Comparison of ENCODE assay signal across 22 mouse cellular contexts in genomic region chr6:81944432-81944831, GRCm38 (mm10).
"Had no signal": no experiment of that assay in that cellular context is flagged by ENCODE, and none has a peak within 500 bp of the region (broad histone marks: within the 10 kb centered on the region; RNA-seq: fewer than 3 reads in every experiment).

No protein-coding gene starts in this region.

- H3K27me3 ChIP-seq: heart, embryonic 12.5 days; hindbrain, embryonic 13.5 days; hindbrain, embryonic 15.5 days; limb, embryonic 13.5 days; limb, embryonic 15.5 days had no signal

- ATAC-seq: forebrain, postnatal 0 days; hindbrain, postnatal 0 days had no signal

- H3K27ac ChIP-seq: heart, embryonic 10.5 days; hindbrain, embryonic 13.5 days; hindbrain, embryonic 15.5 days; hindbrain, postnatal 0 days; kidney, postnatal 0 days; limb, embryonic 13.5 days; limb, embryonic 15.5 days; liver, embryonic 14.5 days had no signal

- H3K4me1 ChIP-seq: heart, embryonic 10.5 days; heart, embryonic 12.5 days; hindbrain, embryonic 13.5 days; hindbrain, embryonic 15.5 days; limb, embryonic 13.5 days; limb, embryonic 15.5 days had no signal

- H3K9ac ChIP-seq: forebrain, postnatal 0 days; heart, embryonic 12.5 days; hindbrain, embryonic 13.5 days; hindbrain, embryonic 15.5 days; limb, embryonic 13.5 days; limb, embryonic 15.5 days; liver, embryonic 14.5 days had no signal

- H3K4me2 ChIP-seq: heart, embryonic 12.5 days; hindbrain, embryonic 13.5 days; hindbrain, embryonic 15.5 days; limb, embryonic 13.5 days; limb, embryonic 15.5 days; liver, embryonic 11.5 days had no signal

- DNase-seq: forebrain, postnatal 0 days; gastrocnemius, postnatal 14 days; gastrocnemius, postnatal 36 days; heart, adult 18-20 months; heart, postnatal 10 days; heart, postnatal 36 days; kidney, adult 18-20 months; kidney, postnatal 25 days; layer of hippocampus, adult 9-11 months; layer of hippocampus, postnatal 36 days; left cerebral cortex, postnatal 4 days; lung, adult 18-20 months had no signal

- H3K9me3 ChIP-seq: heart, embryonic 10.5 days; heart, embryonic 12.5 days; hindbrain, embryonic 13.5 days; hindbrain, embryonic 15.5 days; limb, embryonic 13.5 days; limb, embryonic 15.5 days had no signal

- H3K4me3 ChIP-seq: heart, embryonic 10.5 days; heart, embryonic 12.5 days; hindbrain, embryonic 13.5 days; hindbrain, embryonic 15.5 days; limb, embryonic 13.5 days; limb, embryonic 15.5 days had no signal
